Mouse (Mus musculus): ENCODE measurements around the gene Sdhaf4.

- TF ChIP-seq POLR2A (IDR thresholded peaks at IDR 0.05; ENCODE audit: borderline replicate concordance, extremely low read depth, insufficient read depth, insufficient read length, poor library complexity, severe bottlenecking) (no peak), CTCF (IDR thresholded peaks at IDR 0.05; ENCODE audit: borderline replicate concordance, extremely low read depth, insufficient read depth, insufficient read length) (no peak)
Observed at GRCm38 (mm10) chr1:23958668-23959414, 46.6 kb downstream of the Sdhaf4 start.

Measured in brain, embryonic 14.5 days (tissue).